Comparison of ENCODE assay signal across 7 mouse cellular contexts in the genomic region with DNA sequence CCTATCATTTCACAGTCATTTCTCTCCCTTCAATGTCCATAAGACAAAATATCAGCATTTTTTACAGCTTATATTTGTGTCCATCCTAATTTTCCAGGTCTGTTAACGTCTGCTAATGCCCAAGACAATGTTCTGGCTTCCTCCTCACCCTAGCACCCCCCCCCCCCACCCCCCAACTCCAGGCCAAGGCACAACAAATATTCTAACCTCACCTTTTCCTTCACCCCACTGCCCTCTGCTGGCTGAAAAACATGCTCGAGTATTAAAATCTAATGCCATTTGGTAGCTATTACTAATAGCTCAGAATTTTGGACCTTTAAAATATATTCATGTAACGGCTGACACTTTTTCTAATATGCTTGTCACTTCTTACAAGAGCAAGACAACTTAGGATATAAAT. TPM values are rescaled to one million over a fixed set of nuclear protein-coding genes. Genes with fewer than 3 reads are reported as not detected.
A peak's percentile ranks its signal among the peaks of the same experiment; 100 is the strongest.
DNase-seq lines count a peak whose midpoint lies in the region; ATAC-seq and TF ChIP-seq lines count a peak whose summit lies in the region.

No protein-coding gene starts in this region.

- WGBS in embryonic facial prominence, embryonic 14.5 days: 5% methylated on average over 3 of the region's 3 CpGs
- WGBS in liver, embryonic 14.5 days (ENCODE audit: insufficient replicate concordance): 7% methylated on average over 3 of the region's 3 CpGs

- TF ChIP-seq CTCF in left cerebral cortex, adult 2 months (IDR thresholded peaks at IDR 0.05): peak; percentile 54
- TF ChIP-seq CTCF in MEL (IDR thresholded peaks at IDR 0.05 in 2 of 3, conservative IDR thresholded peaks at IDR 0.05 in 1 of 3; ENCODE audit: control insufficient read depth in 1 of 3, insufficient read depth in 1 of 3, low read depth in 2 of 3, low read length in 3 of 3, poor library complexity in 1 of 3, severe bottlenecking in 1 of 3): peak in 2 of 3 experiments; percentile 45 to 70; a peak in 4 of 6 replicates
- TF ChIP-seq CTCF in liver, embryonic 14.5 days (IDR thresholded peaks at IDR 0.05; ENCODE audit: low read depth): peak; percentile 41; the same call in 1 of the 2 replicates

- no peak overlapping the region for H3K27ac ChIP-seq in left cerebral cortex, adult 2 months
- no peak overlapping the region for H3K27ac ChIP-seq in MEL (ENCODE audit: control insufficient read depth, low read depth, low read length)
- no peak overlapping the region for H3K27ac ChIP-seq in embryonic facial prominence, embryonic 14.5 days (replicated peaks; ENCODE audit: low read depth, low read length)
- H3K27ac ChIP-seq in liver, embryonic 14.5 days: no peak overlapping the region

- intact Hi-C loops in left cerebral cortex, adult 2 months (cut with DNase I): loop anchor here (2.0 kb wide), 2 partner anchors 37 to 45 kb away; a partner anchor contains a TSS

- H3K4me3 ChIP-seq in left cerebral cortex, adult 2 months: no peak overlapping the region
- H3K4me3 ChIP-seq in MEL (ENCODE audit: control insufficient read depth in 1 of 2, insufficient read depth in 1 of 2, low read depth in 2 of 2, low read length in 2 of 2): no peak overlapping the region
- no peak overlapping the region for H3K4me3 ChIP-seq in embryonic facial prominence, embryonic 14.5 days (ENCODE audit: low read depth, low read length)
- no peak overlapping the region for H3K4me3 ChIP-seq in liver, embryonic 14.5 days (ENCODE audit: insufficient read depth in 1 of 2, low read depth in 2 of 2, low read length in 2 of 2)

- H3K36me3 ChIP-seq in MEL (ENCODE audit: control insufficient read depth in 1 of 2, insufficient read depth in 2 of 2, low read length in 2 of 2): no peaks in the 10 kb centered on the region
- H3K36me3 ChIP-seq in embryonic facial prominence, embryonic 14.5 days (ENCODE audit: control insufficient read depth, insufficient read depth, low read length): no peaks in the 10 kb centered on the region
- no peaks in the 10 kb centered on the region for H3K36me3 ChIP-seq in liver, embryonic 14.5 days (replicated peaks; ENCODE audit: control insufficient read depth, insufficient read depth, low read depth)

- no peak for TF ChIP-seq EP300 in MEL (IDR thresholded peaks at IDR 0.05; ENCODE audit: low read depth in 1 of 2, low read length in 2 of 2)
- TF ChIP-seq EP300 in liver, embryonic 14.5 days (IDR thresholded peaks at IDR 0.05; ENCODE audit: low read depth): no peak

- no peaks in the 10 kb centered on the region for H3K79me2 ChIP-seq in MEL (ENCODE audit: control insufficient read depth, insufficient read depth, low read length, poor library complexity)

- H3K4me2 ChIP-seq in embryonic facial prominence, embryonic 14.5 days (ENCODE audit: low read depth, low read length): no peak overlapping the region
- H3K4me2 ChIP-seq in liver, embryonic 14.5 days (ENCODE audit: low read depth): no peak overlapping the region

- peak in 1 of 2 experiments; percentile 37 for DNase-seq in left cerebral cortex, adult 2 months (ENCODE audit: extremely low spot score in 1 of 2, low spot score in 2 of 2)
- DNase-seq in left cerebral cortex, adult 8-10 months (ENCODE audit: low spot score in 2 of 2): no peak
- DNase-seq in MEL (ENCODE audit: low read depth, low spot score): peak; percentile 53
- DNase-seq in adrenal gland, postnatal 25 days: peak; percentile 53
- peak; percentile 27 for DNase-seq in embryonic facial prominence, embryonic 14.5 days (ENCODE audit: low spot score)
- DNase-seq in liver, embryonic 14.5 days (ENCODE audit: low read depth in 3 of 3, low spot score in 3 of 3): peak in 2 of 3 experiments; percentile 4 to 14
- no peak for DNase-seq in ovary, adult 18-20 months (ENCODE audit: low spot score)

- TF ChIP-seq RAD21 in MEL (IDR thresholded peaks at IDR 0.05; ENCODE audit: low read depth, low read length): peak; percentile 69

- no peaks in the 10 kb centered on the region for H3K9me3 ChIP-seq in MEL (replicated peaks; ENCODE audit: insufficient read depth, low read length)
- H3K9me3 ChIP-seq in embryonic facial prominence, embryonic 14.5 days (ENCODE audit: control insufficient read depth, low read length): no peaks in the 10 kb centered on the region
- no peaks in the 10 kb centered on the region for H3K9me3 ChIP-seq in liver, embryonic 14.5 days (ENCODE audit: control insufficient read depth, low read length)

- H3K9ac ChIP-seq in MEL (ENCODE audit: control insufficient read depth, low read depth, low read length, poor library complexity, severe bottlenecking): no peak overlapping the region
- H3K9ac ChIP-seq in embryonic facial prominence, embryonic 14.5 days (ENCODE audit: low read depth, low read length): no peak overlapping the region
- no peak overlapping the region for H3K9ac ChIP-seq in liver, embryonic 14.5 days (replicated peaks)

- no peak for TF ChIP-seq POLR2A in MEL (IDR thresholded peaks at IDR 0.05; ENCODE audit: control insufficient read depth in 1 of 2, insufficient read depth in 1 of 2, low read depth in 1 of 2, low read length in 2 of 2, poor library complexity in 1 of 2)

- no peak for ATAC-seq in embryonic facial prominence, embryonic 14.5 days (ENCODE audit: low read depth)
- no peak for ATAC-seq in liver, embryonic 14.5 days (ENCODE audit: insufficient read depth)

- no peaks in the 10 kb centered on the region for H3K4me1 ChIP-seq in MEL (ENCODE audit: control insufficient read depth in 1 of 2, insufficient read depth in 2 of 2, low read length in 2 of 2)
- H3K4me1 ChIP-seq in embryonic facial prominence, embryonic 14.5 days (ENCODE audit: control insufficient read depth, insufficient read depth, low read length): no peaks in the 10 kb centered on the region
- no peaks in the 10 kb centered on the region for H3K4me1 ChIP-seq in liver, embryonic 14.5 days (replicated peaks; ENCODE audit: control insufficient read depth in 2 of 2, insufficient read depth in 2 of 2, low read length in 1 of 2)

- H3K27me3 ChIP-seq in MEL (ENCODE audit: control insufficient read depth in 1 of 2, insufficient read depth in 2 of 2, low read length in 2 of 2): peaks cover 0 to 7% of the 10 kb centered on the region in 2 experiments; a peak in 3 of 4 replicates
- no peaks in the 10 kb centered on the region for H3K27me3 ChIP-seq in embryonic facial prominence, embryonic 14.5 days (replicated peaks; ENCODE audit: control insufficient read depth, insufficient read depth, low read length)
- no peaks in the 10 kb centered on the region for H3K27me3 ChIP-seq in liver, embryonic 14.5 days (ENCODE audit: control insufficient read depth, insufficient read depth, low read length)

TF ChIP-seq in MEL, 35 proteins besides CTCF, POLR2A, EP300 and RAD21:
- peak; percentile 74 for TF ChIP-seq ZC3H11A (IDR thresholded peaks at IDR 0.05; ENCODE audit: low read depth, low read length)
- no peak for TF ChIP-seq SIN3A (IDR thresholded peaks at IDR 0.05; ENCODE audit: low read length)
- TF ChIP-seq SMC3 (IDR thresholded peaks at IDR 0.05; ENCODE audit: low read depth, low read length): peak; percentile 72
- 0 out of 2 replicates have a peak, but pooled peaks have one; percentile 14 for TF ChIP-seq ZNF384 (IDR thresholded peaks at IDR 0.05; ENCODE audit: low read depth, low read length)
TF ChIP-seq in MEL: peak in this region for 3.

RNA-seq across cellular contexts. Expression of a gene that starts 27.4 kb away (rescaled TPM):
- total RNA-seq in left cerebral cortex, adult 2 months (2021): 1 to 10 TPM; 7.5 to 8.7 TPM
- total RNA-seq in left cerebral cortex, adult 8-10 months (2022): 1 to 10 TPM; 5.2 to 7.2 (median 5.8) TPM
- not detected in 2 replicates for total RNA-seq in MEL (2012; rRNA removed)
- not detected for polyA plus RNA-seq in MEL (2012; ENCODE audit: insufficient read depth in 1 of 2, insufficient read length in 2 of 2, low read depth in 1 of 2, low replicate concordance in 2 of 2, missing spikeins in 1 of 2)
- total RNA-seq in adrenal gland, postnatal 25 days (2021): 1.6 and 3.2 TPM in 2 replicates
- polyA plus RNA-seq in embryonic facial prominence, embryonic 14.5 days (2014; fragmentation: Nextera tagmentation; extraction: Ambion mirVana): 0.54 and 0.89 TPM in 2 replicates
- 2.8 and 3.6 TPM in 2 replicates for polyA plus RNA-seq in liver, embryonic 14.5 days (2012; rRNA removed)
- 3.6 and 3.7 TPM in 2 replicates for polyA plus RNA-seq in liver, embryonic 14.5 days (2014; fragmentation: Nextera tagmentation; extraction: Ambion mirVana)

RNA-seq across cellular contexts. Expression of a gene that starts 28.8 kb away (rescaled TPM):
- 10 to 100 TPM; 50.5 to 56.3 TPM for total RNA-seq in left cerebral cortex, adult 2 months (2021)
- total RNA-seq in left cerebral cortex, adult 8-10 months (2022): 10 to 100 TPM; 26.7 to 42.0 (median 32.0) TPM
- not detected in 2 replicates for total RNA-seq in MEL (2012; rRNA removed)
- polyA plus RNA-seq in MEL (2012; ENCODE audit: insufficient read depth in 1 of 2, insufficient read length in 2 of 2, low read depth in 1 of 2, low replicate concordance in 2 of 2, missing spikeins in 1 of 2): not detected
- 8.1 and 13.5 TPM in 2 replicates for total RNA-seq in adrenal gland, postnatal 25 days (2021)
- polyA plus RNA-seq in embryonic facial prominence, embryonic 14.5 days (2014; fragmentation: Nextera tagmentation; extraction: Ambion mirVana): 9.1 and 11.7 TPM in 2 replicates
- 0.42 and 0.71 TPM in 2 replicates for polyA plus RNA-seq in liver, embryonic 14.5 days (2012; rRNA removed)
- polyA plus RNA-seq in liver, embryonic 14.5 days (2014; fragmentation: Nextera tagmentation; extraction: Ambion mirVana): 0.21 and 0.24 TPM in 2 replicates

RNA-seq across cellular contexts. Expression of a gene that starts 44.1 kb away (rescaled TPM):
- 10 to 100 TPM; 74.8 to 79.3 TPM for total RNA-seq in left cerebral cortex, adult 2 months (2021)
- 10 to 100 TPM; 63.2 to 75.5 (median 71.9) TPM for total RNA-seq in left cerebral cortex, adult 8-10 months (2022)
- total RNA-seq in MEL (2012; rRNA removed): 3.6 and 5.4 TPM in 2 replicates
- 1 to 10 TPM in 1 of 2 experiments, not detected in 1; 9.4 TPM for polyA plus RNA-seq in MEL (2012; ENCODE audit: insufficient read depth in 1 of 2, insufficient read length in 2 of 2, low read depth in 1 of 2, low replicate concordance in 2 of 2, missing spikeins in 1 of 2)
- 45.9 and 74.4 TPM in 2 replicates for total RNA-seq in adrenal gland, postnatal 25 days (2021)
- 11.9 and 13.3 TPM in 2 replicates for polyA plus RNA-seq in embryonic facial prominence, embryonic 14.5 days (2014; fragmentation: Nextera tagmentation; extraction: Ambion mirVana)
- polyA plus RNA-seq in liver, embryonic 14.5 days (2012; rRNA removed): 16.7 and 20.9 TPM in 2 replicates
- 4.9 and 5.6 TPM in 2 replicates for polyA plus RNA-seq in liver, embryonic 14.5 days (2014; fragmentation: Nextera tagmentation; extraction: Ambion mirVana)

RNA-seq across cellular contexts. Expression of a gene that starts 44.2 kb away (rescaled TPM):
- 10 to 100 TPM; 22.5 to 28.6 TPM for total RNA-seq in left cerebral cortex, adult 2 months (2021)
- total RNA-seq in left cerebral cortex, adult 8-10 months (2022): 10 to 100 TPM; 19.6 to 26.6 (median 21.2) TPM
- 174 and 180 TPM in 2 replicates for total RNA-seq in MEL (2012; rRNA removed)
- polyA plus RNA-seq in MEL (2012; ENCODE audit: insufficient read depth in 1 of 2, insufficient read length in 2 of 2, low read depth in 1 of 2, low replicate concordance in 2 of 2, missing spikeins in 1 of 2): 10 to 100 TPM in 1 of 2 experiments, not detected in 1; 95.4 TPM
- 49.8 and 56.3 TPM in 2 replicates for total RNA-seq in adrenal gland, postnatal 25 days (2021)
- polyA plus RNA-seq in embryonic facial prominence, embryonic 14.5 days (2014; fragmentation: Nextera tagmentation; extraction: Ambion mirVana): 107 and 115 TPM in 2 replicates
- polyA plus RNA-seq in liver, embryonic 14.5 days (2012; rRNA removed): 21.5 and 30.1 TPM in 2 replicates
- 45.4 and 49.6 TPM in 2 replicates for polyA plus RNA-seq in liver, embryonic 14.5 days (2014; fragmentation: Nextera tagmentation; extraction: Ambion mirVana)

Comparison
In these comparisons a context has a peak if more than half of its experiments do, and no peak if none do; other contexts are left out.
1. DNase-seq: peak in MEL (single experiment), adrenal gland, postnatal 25 days (single experiment), embryonic facial prominence, embryonic 14.5 days (single experiment) and liver, embryonic 14.5 days (2 of 3); none in left cerebral cortex, adult 8-10 months (0 of 2) and ovary, adult 18-20 months (single experiment).
2. Peak in every context shown above with its lines, with median percentiles within 50 percentile points of each other: CTCF ChIP-seq.